In genomic region chr10:60261530-60261929, GRCm38 (mm10) we compare ENCODE assay signal across 25 mouse cellular contexts. TPM values are rescaled to one million over a fixed set of nuclear protein-coding genes. Genes with fewer than 3 reads are reported as not detected.
A peak's percentile ranks its signal among the peaks of the same experiment; 100 is the strongest.
DNase-seq lines count a peak whose midpoint lies in the region; ATAC-seq and TF ChIP-seq lines count a peak whose summit lies in the region.
"Had no signal": no experiment of that assay in that cellular context is flagged by ENCODE, and none has a peak within 500 bp of the region (broad histone marks: within the 10 kb centered on the region; RNA-seq: fewer than 3 reads in every experiment).

No protein-coding gene starts in this region.

- no peak for ATAC-seq in forebrain, embryonic 14.5 days
- no peak for ATAC-seq in liver, postnatal 0 days
- no peak for ATAC-seq in liver, embryonic 12.5 days

- H3K9ac ChIP-seq in forebrain, embryonic 14.5 days (ENCODE audit: low read length), result no peak overlapping the region
- H3K9ac ChIP-seq in liver, postnatal 0 days (replicated peaks), result no peak overlapping the region
- H3K9ac ChIP-seq in liver, embryonic 12.5 days, result no peak overlapping the region
- H3K9ac ChIP-seq: forebrain, embryonic 15.5 days; heart, embryonic 12.5 days; limb, embryonic 12.5 days; midbrain, embryonic 13.5 days had no signal

- H3K4me1 ChIP-seq in forebrain, embryonic 10.5 days, result peaks cover 13% of the 10 kb centered on the region
- peaks cover 3% of the 10 kb centered on the region; the same call in 1 of the 2 replicates for H3K4me1 ChIP-seq in forebrain, embryonic 14.5 days (ENCODE audit: control insufficient read depth, insufficient read depth, low read length)
- H3K4me1 ChIP-seq in liver, postnatal 0 days (ENCODE audit: insufficient read depth), result peaks cover 25% of the 10 kb centered on the region
- peaks cover 12% of the 10 kb centered on the region for H3K4me1 ChIP-seq in liver, embryonic 12.5 days
- peaks cover 2% of the 10 kb centered on the region; the same call in 1 of the 2 replicates for H3K4me1 ChIP-seq in limb, embryonic 10.5 days

- DNase-seq in forebrain, embryonic 10.5 days (ENCODE audit: extremely low spot score, low spot score), result no peak
- no peak for DNase-seq in forebrain, embryonic 14.5 days (ENCODE audit: low spot score)
- DNase-seq in liver, postnatal 0 days, result no peak
- DNase-seq in MN1 (ENCODE audit: low spot score), result peak; percentile 37
- no peak for DNase-seq in limb, embryonic 10.5 days (ENCODE audit: low spot score)
- no peak for DNase-seq in neural tube, embryonic 10.5 days (ENCODE audit: extremely low spot score, low spot score)
- DNase-seq: cerebellum, adult 8-10 months; cerebellum, postnatal 36 days; embryo, embryonic 11 days; gastrocnemius, postnatal 10 days; heart, adult 11 months; heart, postnatal 10 days; kidney, adult 8-10 months; kidney, postnatal 25 days; layer of hippocampus, postnatal 36 days; lung, adult 2 months; lung, postnatal 14 days; thymus, postnatal 36 days had no signal

- no peaks in the 10 kb centered on the region for H3K36me3 ChIP-seq in forebrain, embryonic 10.5 days (replicated peaks)
- no peaks in the 10 kb centered on the region for H3K36me3 ChIP-seq in forebrain, embryonic 14.5 days (ENCODE audit: control insufficient read depth, insufficient read depth, low read length)
- no peaks in the 10 kb centered on the region for H3K36me3 ChIP-seq in liver, postnatal 0 days (replicated peaks; ENCODE audit: insufficient read depth, low read length)
- no peaks in the 10 kb centered on the region for H3K36me3 ChIP-seq in liver, embryonic 12.5 days
- H3K36me3 ChIP-seq in limb, embryonic 10.5 days, result no peaks in the 10 kb centered on the region
- H3K36me3 ChIP-seq: forebrain, embryonic 15.5 days; heart, embryonic 12.5 days; limb, embryonic 12.5 days; midbrain, embryonic 13.5 days had no signal

- WGBS in forebrain, embryonic 10.5 days, result 20% methylated on average over 5 of the region's 5 CpGs
- 23% methylated on average over 5 of the region's 5 CpGs for WGBS in forebrain, embryonic 14.5 days
- 53% methylated on average over 5 of the region's 5 CpGs for WGBS in liver, postnatal 0 days (ENCODE audit: insufficient replicate concordance)
- 36% methylated on average over 5 of the region's 5 CpGs for WGBS in liver, embryonic 12.5 days (ENCODE audit: insufficient replicate concordance)
- 39% methylated on average over 5 of the region's 5 CpGs for WGBS in limb, embryonic 10.5 days

- peak overlapping the region; percentile 40; the same call in 1 of the 2 replicates for H3K27ac ChIP-seq in forebrain, embryonic 10.5 days
- H3K27ac ChIP-seq in forebrain, embryonic 14.5 days (ENCODE audit: low read depth, low read length), result no peak overlapping the region
- peak overlapping the region; percentile 41; the same call in 1 of the 2 replicates for H3K27ac ChIP-seq in liver, postnatal 0 days (ENCODE audit: low read depth)
- H3K27ac ChIP-seq in liver, embryonic 12.5 days, result no peak overlapping the region
- peak overlapping the region; percentile 46; the same call in 1 of the 2 replicates for H3K27ac ChIP-seq in limb, embryonic 10.5 days

- no peak overlapping the region for H3K4me3 ChIP-seq in forebrain, embryonic 10.5 days
- no peak overlapping the region for H3K4me3 ChIP-seq in forebrain, embryonic 14.5 days (ENCODE audit: low read depth, low read length)
- no peak overlapping the region for H3K4me3 ChIP-seq in liver, postnatal 0 days (ENCODE audit: low read depth, low read length)
- no peak overlapping the region for H3K4me3 ChIP-seq in liver, embryonic 12.5 days
- no peak overlapping the region for H3K4me3 ChIP-seq in limb, embryonic 10.5 days
- H3K4me3 ChIP-seq: forebrain, embryonic 15.5 days; heart, embryonic 12.5 days; limb, embryonic 12.5 days; midbrain, embryonic 13.5 days; myocyte had no signal

- H3K27me3 ChIP-seq in forebrain, embryonic 10.5 days (ENCODE audit: poor library complexity, severe bottlenecking), result no peaks in the 10 kb centered on the region
- no peaks in the 10 kb centered on the region for H3K27me3 ChIP-seq in forebrain, embryonic 14.5 days (replicated peaks; ENCODE audit: control insufficient read depth, insufficient read depth, low read length)
- H3K27me3 ChIP-seq in liver, postnatal 0 days (ENCODE audit: insufficient read depth, low read length), result no peaks in the 10 kb centered on the region
- peaks cover 18% of the 10 kb centered on the region for H3K27me3 ChIP-seq in liver, embryonic 12.5 days (replicated peaks)
- H3K27me3 ChIP-seq in limb, embryonic 10.5 days (ENCODE audit: low read depth, poor library complexity, severe bottlenecking), result no peaks in the 10 kb centered on the region
- H3K27me3 ChIP-seq: forebrain, embryonic 15.5 days; heart, embryonic 12.5 days; limb, embryonic 12.5 days; midbrain, embryonic 13.5 days had no signal

- H3K9me3 ChIP-seq in forebrain, embryonic 10.5 days, result no peaks in the 10 kb centered on the region
- no peaks in the 10 kb centered on the region for H3K9me3 ChIP-seq in forebrain, embryonic 14.5 days (replicated peaks; ENCODE audit: control insufficient read depth, low read length)
- H3K9me3 ChIP-seq in liver, postnatal 0 days (ENCODE audit: low read length), result no peaks in the 10 kb centered on the region
- no peaks in the 10 kb centered on the region for H3K9me3 ChIP-seq in liver, embryonic 12.5 days (replicated peaks)
- H3K9me3 ChIP-seq in limb, embryonic 10.5 days (replicated peaks), result no peaks in the 10 kb centered on the region; the same call in 1 of the 2 replicates
- H3K9me3 ChIP-seq: forebrain, embryonic 15.5 days; heart, embryonic 12.5 days; limb, embryonic 12.5 days; midbrain, embryonic 13.5 days had no signal

- no peak overlapping the region for H3K4me2 ChIP-seq in forebrain, embryonic 14.5 days (ENCODE audit: low read length)
- no peak overlapping the region for H3K4me2 ChIP-seq in liver, postnatal 0 days (ENCODE audit: low read depth, low read length)
- no peak overlapping the region for H3K4me2 ChIP-seq in liver, embryonic 12.5 days
- H3K4me2 ChIP-seq: forebrain, embryonic 15.5 days; heart, embryonic 12.5 days; limb, embryonic 12.5 days; liver, embryonic 11.5 days; midbrain, embryonic 13.5 days had no signal

- TF ChIP-seq EP300 in liver, postnatal 0 days (IDR thresholded peaks at IDR 0.05; ENCODE audit: low read depth), result no peak

- no peak for TF ChIP-seq CTCF in liver, postnatal 0 days (IDR thresholded peaks at IDR 0.05; ENCODE audit: low read depth)

RNA-seq across cellular contexts. Expression of gene Psap, which starts 15.9 kb away (rescaled TPM):
- 51.8 and 68.7 TPM in 2 replicates for polyA plus RNA-seq in forebrain, embryonic 10.5 days (2016; fragmentation: Nextera tagmentation; extraction: Ambion mirVana)
- polyA plus RNA-seq in forebrain, embryonic 14.5 days (2014; fragmentation: Nextera tagmentation; extraction: Ambion mirVana), result 164 and 170 TPM in 2 replicates
- 105 and 110 TPM in 2 replicates for polyA plus RNA-seq in liver, postnatal 0 days (2015; fragmentation: Nextera tagmentation; extraction: Ambion mirVana)
- polyA plus RNA-seq in liver, embryonic 12.5 days (2016; fragmentation: Nextera tagmentation; extraction: Ambion mirVana), result 42.9 and 43.3 TPM in 2 replicates
- 36.2 and 41.0 TPM in 2 replicates for polyA plus RNA-seq in limb, embryonic 10.5 days (2016; fragmentation: Nextera tagmentation; extraction: Ambion mirVana)

RNA-seq across cellular contexts. Expression of gene Chst3, which starts 42.5 kb away (rescaled TPM):
- polyA plus RNA-seq in forebrain, embryonic 10.5 days (2016; fragmentation: Nextera tagmentation; extraction: Ambion mirVana), result 2.1 and 2.4 TPM in 2 replicates
- polyA plus RNA-seq in forebrain, embryonic 14.5 days (2014; fragmentation: Nextera tagmentation; extraction: Ambion mirVana), result 0.52 and 0.70 TPM in 2 replicates
- 0.73 TPM in 2 replicates for polyA plus RNA-seq in liver, postnatal 0 days (2015; fragmentation: Nextera tagmentation; extraction: Ambion mirVana)
- 0.22 and 0.31 TPM in 2 replicates for polyA plus RNA-seq in liver, embryonic 12.5 days (2016; fragmentation: Nextera tagmentation; extraction: Ambion mirVana)
- polyA plus RNA-seq in limb, embryonic 10.5 days (2016; fragmentation: Nextera tagmentation; extraction: Ambion mirVana), result 1.4 and 2.0 TPM in 2 replicates

Comparison
In these comparisons a context has a peak if more than half of its experiments do, and no peak if none do; other contexts are left out.
1. H3K27ac ChIP-seq: peak in forebrain, embryonic 10.5 days (single experiment), liver, postnatal 0 days (single experiment) and limb, embryonic 10.5 days (single experiment); none in forebrain, embryonic 14.5 days (single experiment) and liver, embryonic 12.5 days (single experiment).